Comparison of ENCODE assay signal across 29 mouse cellular contexts in the genomic region with DNA sequence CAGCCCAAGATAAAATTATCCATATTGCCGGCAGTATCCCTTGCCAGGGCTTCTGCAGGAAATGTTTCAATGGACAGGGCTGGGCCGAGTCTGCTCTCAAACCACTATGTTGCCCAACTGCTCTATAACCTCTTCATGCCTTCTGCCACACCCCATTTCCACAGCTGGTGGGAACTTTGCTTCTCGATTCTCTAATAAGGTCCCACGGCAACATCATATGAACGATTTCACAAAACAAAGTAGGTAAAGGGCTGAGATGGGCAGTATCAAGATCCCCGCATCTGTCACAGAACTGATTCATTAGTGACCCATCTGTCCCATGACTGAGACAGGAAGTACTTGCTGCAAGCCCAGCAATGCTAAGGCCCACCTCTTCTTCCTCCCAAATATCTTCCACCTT.
A peak's percentile ranks its signal among the peaks of the same experiment; 100 is the strongest.
DNase-seq lines count a peak whose midpoint lies in the region; ATAC-seq and TF ChIP-seq lines count a peak whose summit lies in the region.
"Had no signal": no experiment of that assay in that cellular context is flagged by ENCODE, and none has a peak within 500 bp of the region (broad histone marks: within the 10 kb centered on the region; RNA-seq: fewer than 3 reads in every experiment).

No protein-coding gene starts in this region.

- H3K4me3 ChIP-seq in lung, postnatal 0 days (ENCODE audit: low read depth, low read length) = no peak overlapping the region
- no peak overlapping the region for H3K4me3 ChIP-seq in lung, adult 2 months (replicated peaks; ENCODE audit: extremely low read depth, low read depth, low read length)
- H3K4me3 ChIP-seq in brown adipose tissue, adult 24 weeks (ENCODE audit: insufficient read depth, low read depth, low read length) = no peak overlapping the region
- H3K4me3 ChIP-seq in kidney, embryonic 15.5 days (replicated peaks) = no peak overlapping the region
- H3K4me3 ChIP-seq: embryonic facial prominence, embryonic 15.5 days; forebrain, embryonic 12.5 days; heart, embryonic 12.5 days; hindbrain, embryonic 13.5 days; left cerebral cortex, adult 2 months; limb, embryonic 12.5 days; lung, embryonic 15.5 days; midbrain, embryonic 13.5 days; neural tube, embryonic 15.5 days had no signal

- 88% methylated on average over 6 of the region's 6 CpGs for WGBS in lung, postnatal 0 days
- WGBS in lung, adult 2 months = 70% methylated on average over 6 of the region's 6 CpGs
- 93% methylated on average over 6 of the region's 6 CpGs for WGBS in kidney, embryonic 15.5 days

- no peaks in the 10 kb centered on the region for H3K36me3 ChIP-seq in lung, postnatal 0 days (ENCODE audit: insufficient read depth, low read length)
- H3K36me3 ChIP-seq in kidney, embryonic 15.5 days = peaks cover 20% of the 10 kb centered on the region
- H3K36me3 ChIP-seq: lung, embryonic 15.5 days; neural tube, embryonic 15.5 days had no signal

- TF ChIP-seq EP300 in lung, postnatal 0 days (IDR thresholded peaks at IDR 0.05) = no peak

- peak; percentile 27 for DNase-seq in lung, postnatal 0 days (ENCODE audit: low spot score)
- DNase-seq in lung, adult 2 months = no peak
- DNase-seq in lung, postnatal 36 days = peak; percentile 68
- DNase-seq in urinary bladder, adult 2 months (ENCODE audit: low spot score) = no peak
- no peak for DNase-seq in layer of hippocampus, adult 18-20 months (ENCODE audit: low spot score in 2 of 2)
- DNase-seq: adrenal gland, adult 2 months; cerebellum, adult 11-12 months; cerebellum, postnatal 10 days; gastrocnemius, postnatal 10 days; heart, adult 18-20 months; heart, postnatal 4 days; kidney, adult 9 months; kidney, postnatal 14 days; spleen, adult 18-20 months had no signal

- peak; percentile 10; the same call in 1 of the 2 replicates for ATAC-seq in lung, postnatal 0 days
- ATAC-seq in monocyte, adult 5-6 weeks (replicated peaks; ENCODE audit: insufficient number of reproducible peaks, low FRiP score, low TSS enrichment, poor library complexity, severe bottlenecking) = peak; percentile 77
- ATAC-seq in kidney, embryonic 15.5 days (replicated peaks; ENCODE audit: low FRiP score) = no peak
- ATAC-seq: activated CD4-positive, CD25-positive, alpha-beta regulatory T cell, adult 4 months; intestine, postnatal 0 days; midbrain, embryonic 13.5 days had no signal

- H3K9ac ChIP-seq in lung, postnatal 0 days (replicated peaks; ENCODE audit: low read depth) = no peak overlapping the region
- no peak overlapping the region for H3K9ac ChIP-seq in kidney, embryonic 15.5 days
- H3K9ac ChIP-seq: embryonic facial prominence, embryonic 15.5 days; forebrain, embryonic 12.5 days; heart, embryonic 12.5 days; hindbrain, embryonic 13.5 days; limb, embryonic 12.5 days; lung, embryonic 15.5 days; midbrain, embryonic 13.5 days; neural tube, embryonic 15.5 days had no signal

- TF ChIP-seq CTCF in lung, postnatal 0 days (IDR thresholded peaks at IDR 0.05) = no peak
- no peak for TF ChIP-seq CTCF in lung, adult 2 months (IDR thresholded peaks at IDR 0.05; ENCODE audit: insufficient read depth, low read length)

- H3K27me3 ChIP-seq in lung, postnatal 0 days (replicated peaks; ENCODE audit: insufficient read depth, low read length) = no peaks in the 10 kb centered on the region
- H3K27me3 ChIP-seq in kidney, embryonic 15.5 days = no peaks in the 10 kb centered on the region
- H3K27me3 ChIP-seq: CH12.LX; embryonic facial prominence, embryonic 15.5 days; forebrain, embryonic 12.5 days; heart, embryonic 12.5 days; hindbrain, embryonic 13.5 days; limb, embryonic 12.5 days; lung, embryonic 15.5 days; midbrain, embryonic 13.5 days; neural tube, embryonic 15.5 days had no signal

- H3K4me2 ChIP-seq in lung, postnatal 0 days (replicated peaks; ENCODE audit: low read depth, low read length) = no peak overlapping the region
- H3K4me2 ChIP-seq in kidney, embryonic 15.5 days = no peak overlapping the region
- H3K4me2 ChIP-seq: embryonic facial prominence, embryonic 15.5 days; forebrain, embryonic 12.5 days; heart, embryonic 12.5 days; hindbrain, embryonic 13.5 days; limb, embryonic 12.5 days; lung, embryonic 15.5 days; midbrain, embryonic 13.5 days; neural tube, embryonic 15.5 days had no signal

- no peaks in the 10 kb centered on the region for H3K9me3 ChIP-seq in lung, postnatal 0 days (ENCODE audit: low read length)
- no peaks in the 10 kb centered on the region for H3K9me3 ChIP-seq in kidney, embryonic 15.5 days (replicated peaks)
- H3K9me3 ChIP-seq: forebrain, embryonic 12.5 days; heart, embryonic 12.5 days; hindbrain, embryonic 13.5 days; limb, embryonic 12.5 days; lung, embryonic 15.5 days; midbrain, embryonic 13.5 days; neural tube, embryonic 15.5 days had no signal

- no peak for TF ChIP-seq POLR2A in lung, adult 2 months (IDR thresholded peaks at IDR 0.05; ENCODE audit: borderline replicate concordance, extremely low read depth, low read depth, low read length)

- H3K4me1 ChIP-seq in lung, postnatal 0 days (ENCODE audit: insufficient read depth, low read depth, low read length) = no peaks in the 10 kb centered on the region
- peaks cover 14% of the 10 kb centered on the region for H3K4me1 ChIP-seq in lung, adult 2 months (ENCODE audit: control insufficient read depth, insufficient read depth, low read length)
- peaks cover 9% of the 10 kb centered on the region; the same call in 1 of the 2 replicates for H3K4me1 ChIP-seq in brown adipose tissue, adult 24 weeks (ENCODE audit: control insufficient read depth, insufficient read depth, insufficient read length, low read length)
- peaks cover 11% of the 10 kb centered on the region for H3K4me1 ChIP-seq in kidney, embryonic 15.5 days

- no peak overlapping the region for H3K27ac ChIP-seq in lung, postnatal 0 days (ENCODE audit: low read length)
- H3K27ac ChIP-seq in brown adipose tissue, adult 24 weeks (replicated peaks; ENCODE audit: low read depth, low read length) = peak overlapping the region; percentile 19; the same call in 1 of the 2 replicates
- H3K27ac ChIP-seq in kidney, embryonic 15.5 days = no peak overlapping the region
- H3K27ac ChIP-seq: embryonic facial prominence, embryonic 15.5 days; forebrain, embryonic 12.5 days; hindbrain, embryonic 13.5 days; left cerebral cortex, adult 2 months; limb, embryonic 12.5 days; lung, embryonic 15.5 days; midbrain, embryonic 13.5 days; neural tube, embryonic 15.5 days had no signal

Comparison
In these comparisons a context has a peak if more than half of its experiments do, and no peak if none do; other contexts are left out.
1. DNase-seq: peak in lung, postnatal 0 days (single experiment) and lung, postnatal 36 days (single experiment); none in lung, adult 2 months (single experiment), urinary bladder, adult 2 months (single experiment) and layer of hippocampus, adult 18-20 months (0 of 2).